Mouse (Mus musculus) thymus, adult 2 months (tissue): ENCODE results near the gene Ube2g2. TPM values are rescaled to one million over a fixed set of nuclear protein-coding genes. Genes with fewer than 3 reads are reported as not detected.

Experiments used
- polyA plus RNA-seq: library from polyadenylated mRNA; depleted of rRNA; stranded (reverse); fragments of >200 nt; gene quantifications from 2 replicates; pipeline ENCODE4 v1.2.3, GENCODE M21; 2012; rRNA removed

Ube2g2 gene
- polyA plus RNA-seq, 1 experiment, result 52.6 TPM

Other genes with a start within 250 kb of the Ube2g2 start
- gene Adarb1, start 204.0 kb upstream of the Ube2g2 start, polyA plus RNA-seq, result 4.2 and 5.5 TPM in 2 replicates
- gene Fam207a, start 106.5 kb upstream of the Ube2g2 start, polyA plus RNA-seq, result 49.1 and 52.4 TPM in 2 replicates
- 304 and 334 TPM in 2 replicates for gene Itgb2, start 92.0 kb upstream of the Ube2g2 start, polyA plus RNA-seq
- 103 and 129 TPM in 2 replicates for gene Pttg1ip, start 40.6 kb upstream of the Ube2g2 start, polyA plus RNA-seq
- gene Sumo3, start 16.2 kb upstream of the Ube2g2 start, polyA plus RNA-seq, result 236 and 248 TPM in 2 replicates
- gene Gm49325, start 16.1 kb upstream of the Ube2g2 start, polyA plus RNA-seq, result not detected in 2 replicates
- 0.97 and 1.3 TPM in 2 replicates for gene Tspear, start 64.3 kb downstream of the Ube2g2 start, polyA plus RNA-seq
- not detected in 2 replicates for gene Gm19402, start 68.5 kb downstream of the Ube2g2 start, polyA plus RNA-seq
- gene Gm9508, start 75.0 kb downstream of the Ube2g2 start, polyA plus RNA-seq, result not detected in 2 replicates
- not detected in 2 replicates for gene Gm10272, start 84.4 kb downstream of the Ube2g2 start, polyA plus RNA-seq
- gene Gm10024, start 89.2 kb downstream of the Ube2g2 start, polyA plus RNA-seq, result not detected in 2 replicates
- gene Gm10142, start 93.5 kb downstream of the Ube2g2 start, polyA plus RNA-seq, result not detected in 2 replicates
- gene Krtap12-1, start 98.3 kb downstream of the Ube2g2 start, polyA plus RNA-seq, result 0.23 TPM in 1 of 2 replicates, not detected in the other
- gene Gm10100, start 104.2 kb downstream of the Ube2g2 start, polyA plus RNA-seq, result not detected in 2 replicates
- gene Gm18596, start 120.4 kb downstream of the Ube2g2 start, polyA plus RNA-seq, result not detected in 2 replicates
- not detected in 2 replicates for gene Gm9736, start 129.1 kb downstream of the Ube2g2 start, polyA plus RNA-seq
- gene Gm3233, start 137.4 kb downstream of the Ube2g2 start, polyA plus RNA-seq, result not detected in 2 replicates
- gene Gm3238, start 149.1 kb downstream of the Ube2g2 start, polyA plus RNA-seq, result not detected in 2 replicates
- not detected in 2 replicates for gene Gm7138, start 154.7 kb downstream of the Ube2g2 start, polyA plus RNA-seq
- not detected in 2 replicates for gene Gm3250, start 160.3 kb downstream of the Ube2g2 start, polyA plus RNA-seq
- gene Gm7137, start 165.9 kb downstream of the Ube2g2 start, polyA plus RNA-seq, result not detected in 2 replicates
- not detected in 2 replicates for gene Gm9639, start 172.8 kb downstream of the Ube2g2 start, polyA plus RNA-seq
- not detected in 2 replicates for gene Gm19668, start 176.9 kb downstream of the Ube2g2 start, polyA plus RNA-seq
- gene Gm9507, start 189.6 kb downstream of the Ube2g2 start, polyA plus RNA-seq, result not detected in 2 replicates
- not detected in 2 replicates for gene Gm2696, start 192.4 kb downstream of the Ube2g2 start, polyA plus RNA-seq
- gene Krtap10-4, start 204.8 kb downstream of the Ube2g2 start, polyA plus RNA-seq, result not detected in 2 replicates
- 0.12 TPM in 1 of 2 replicates, not detected in the other for gene Krtap10-10, start 213.7 kb downstream of the Ube2g2 start, polyA plus RNA-seq
- 0.36 TPM in 1 of 2 replicates, not detected in the other for gene Gm36176, start 224.5 kb downstream of the Ube2g2 start, polyA plus RNA-seq
- not detected in 2 replicates for gene Gm10318, start 230.6 kb downstream of the Ube2g2 start, polyA plus RNA-seq
- 0.24 and 0.27 TPM in 2 replicates for gene Gm3285, start 239.7 kb downstream of the Ube2g2 start, polyA plus RNA-seq